Mouse (Mus musculus) thymus, adult 2 months (tissue): ENCODE results near the gene Oxt. TPM values are rescaled to one million over a fixed set of nuclear protein-coding genes. Genes with fewer than 3 reads are reported as not detected.

Source experiments
- DNase-seq: peaks from one replicate; pipeline ENCODE4 v3.0.0; 2021
- H3K27ac ChIP-seq: fragments of 200-500 bp; 2 replicates; pipeline ENCODE4 v1.5.1; 2012; ENCODE audit warnings: low read length, control low read depth; ENCODE audit not compliant: control insufficient read depth, insufficient read depth
- H3K27me3 ChIP-seq: fragments of 200-500 bp; 2 replicates; pipeline ENCODE4 v1.6.1; 2012; ENCODE audit warnings: mild to moderate bottlenecking, low read length, moderate library complexity, mixed read lengths; ENCODE audit not compliant: control insufficient read depth, insufficient read depth
- H3K36me3 ChIP-seq: fragments of 200-500 bp; 2 replicates; pipeline ENCODE4 v1.6.1; 2012; ENCODE audit warnings: mild to moderate bottlenecking, low read length, moderate library complexity; ENCODE audit not compliant: control insufficient read depth, insufficient read depth
- H3K4me1 ChIP-seq: fragments of 200-500 bp; replicated peaks from 2 replicates; pipeline ENCODE4 v1.6.1; 2012; ENCODE audit warnings: low read length; ENCODE audit not compliant: control insufficient read depth, insufficient read depth
- H3K4me3 ChIP-seq: fragments of 200-500 bp; 2 replicates; pipeline ENCODE4 v1.5.1; 2012; ENCODE audit warnings: mild to moderate bottlenecking, low read length, control low read depth, moderate library complexity; ENCODE audit not compliant: control insufficient read depth, insufficient read depth
- CTCF ChIP-seq: fragments of 200-500 bp; IDR thresholded peaks from 2 replicates; pipeline ENCODE4 v1.5.1; 2012; ENCODE audit warnings: mild to moderate bottlenecking, control low read depth, low read length, moderate library complexity, borderline replicate concordance; ENCODE audit not compliant: control insufficient read depth, poor library complexity, insufficient read depth; ENCODE audit errors: extremely low read depth
- POLR2A ChIP-seq: fragments of 200-500 bp; IDR thresholded peaks from 2 replicates; pipeline ENCODE4 v1.6.1; 2012; ENCODE audit warnings: mild to moderate bottlenecking, low read length, control low read depth, moderate library complexity; ENCODE audit not compliant: control insufficient read depth, poor library complexity, insufficient read depth; ENCODE audit errors: extremely low read depth
- WGBS: fragments of 180-500 bp; shearing (Covaris S2); methylation state at CpG from one replicate; pipeline ENCODE4 v1.1.7; 2018; 5-methylcytosine and 5-hydroxymethylcytosine counted together
- polyA plus RNA-seq: library from polyadenylated mRNA; depleted of rRNA; stranded (reverse); fragments of >200 nt; gene quantifications from 2 replicates; pipeline ENCODE4 v1.2.3, GENCODE M21; 2012; rRNA removed

Gene Oxt
- polyA plus RNA-seq, 1 experiment: 3.9 TPM

- no peak for DNase-seq
- 99% methylated on average over 3 of the region's 3 CpGs for WGBS
- TF ChIP-seq POLR2A (no peak), CTCF (no peak)
- no peaks in the 10 kb centered on the region for H3K27me3 ChIP-seq
- H3K4me3 ChIP-seq: no peak overlapping the region
- H3K36me3 ChIP-seq: peaks cover 23% of the 10 kb centered on the region
- H3K27ac ChIP-seq: no peak overlapping the region
- no peaks in the 10 kb centered on the region for H3K4me1 ChIP-seq
Measured at GRCm38 (mm10) chr2:130598399-130598798, 22.4 kb downstream of the Oxt start.

- Histone ChIP-seq H3K36me3 (peaks cover 18% of the 10 kb centered on the region), H3K4me1 (no peaks in the 10 kb centered on the region), H3K4me3 (no peak overlapping the region), H3K27me3 (no peaks in the 10 kb centered on the region), H3K27ac (no peak overlapping the region)
- DNase-seq: no peak
- 94% methylated on average over 4 of the region's 4 CpGs for WGBS
- TF ChIP-seq POLR2A: no peak
- TF ChIP-seq CTCF: no peak
Measured at GRCm38 (mm10) chr2:130602195-130602594, 26.2 kb downstream of the Oxt start.

GRCm38 (mm10) chr2:130613091-130613490 lies 37.1 kb downstream of the Oxt start:
- no peaks in the 10 kb centered on the region for H3K4me1 ChIP-seq
- no peaks in the 10 kb centered on the region for H3K27me3 ChIP-seq
- peak; percentile 26 for DNase-seq
- no peak overlapping the region for H3K4me3 ChIP-seq
- H3K36me3 ChIP-seq: peaks cover 27% of the 10 kb centered on the region
- 90% methylated on average over 3 of the region's 3 CpGs for WGBS
- H3K27ac ChIP-seq: no peak overlapping the region
- no peak for TF ChIP-seq POLR2A
- no peak for TF ChIP-seq CTCF

GRCm38 (mm10) chr2:130618972-130619371 lies 43.0 kb downstream of the Oxt start:
- Histone ChIP-seq H3K36me3 (peaks cover 30% of the 10 kb centered on the region), H3K27ac (no peak overlapping the region), H3K4me1 (no peaks in the 10 kb centered on the region), H3K27me3 (no peaks in the 10 kb centered on the region), H3K4me3 (no peak overlapping the region)
- 97% methylated on average over 7 of the region's 7 CpGs for WGBS
- TF ChIP-seq CTCF (no peak), POLR2A (no peak)
- DNase-seq: no peak

Other genes with a start within 250 kb of the Oxt start
- gene Cpxm1, start 178.6 kb upstream of the Oxt start, polyA plus RNA-seq: 7.2 and 9.6 TPM in 2 replicates
- gene Gm28372, start 170.9 kb upstream of the Oxt start, polyA plus RNA-seq: not detected in 2 replicates
- gene 1700020A23Rik, start 170.9 kb upstream of the Oxt start, polyA plus RNA-seq: 0.26 TPM in 1 of 2 replicates, not detected in the other
- not detected in 2 replicates for gene Tmem239, start 169.7 kb upstream of the Oxt start, polyA plus RNA-seq
- 189 and 213 TPM in 2 replicates for gene Vps16, start 151.8 kb upstream of the Oxt start, polyA plus RNA-seq
- gene Pced1a, start 151.5 kb upstream of the Oxt start, polyA plus RNA-seq: 42.8 and 44.7 TPM in 2 replicates
- gene Ptpra, start 125.9 kb upstream of the Oxt start, polyA plus RNA-seq: 109 and 113 TPM in 2 replicates
- 112 and 117 TPM in 2 replicates for gene Mrps26, start 12.4 kb upstream of the Oxt start, polyA plus RNA-seq
- 1.9 and 2.9 TPM in 2 replicates for gene Avp, start 6.4 kb downstream of the Oxt start, polyA plus RNA-seq
- 3.7 and 4.3 TPM in 2 replicates for gene Fastkd5, start 53.9 kb downstream of the Oxt start, polyA plus RNA-seq
- 10.7 and 11.8 TPM in 2 replicates for gene Ubox5, start 53.9 kb downstream of the Oxt start, polyA plus RNA-seq
- gene Lzts3, start 66.6 kb downstream of the Oxt start, polyA plus RNA-seq: 7.6 and 9.2 TPM in 2 replicates
- 40.9 and 53.0 TPM in 2 replicates for gene Ddrgk1, start 88.5 kb downstream of the Oxt start, polyA plus RNA-seq
- gene Itpa, start 91.4 kb downstream of the Oxt start, polyA plus RNA-seq: 42.9 and 43.3 TPM in 2 replicates
- gene Slc4a11, start 121.3 kb downstream of the Oxt start, polyA plus RNA-seq: 12.5 and 13.6 TPM in 2 replicates